Mouse (Mus musculus): ENCODE measurements at regions not wholly inside any gene's neighbourhood (a gene's known extent, or its start where the extent isn't known, plus 50 kb on each side); places are given as distances from the start of the nearest gene placed in this dataset.

GRCm38 (mm10) chr12:27194001-27194400 is 148.4 kb downstream of the Sox11 start:
- Histone ChIP-seq H3K9me3 (replicated peaks; ENCODE audit: control insufficient read depth, low read length, poor library complexity, severe bottlenecking) (no peaks in the 10 kb centered on the region), H3K4me1 (ENCODE audit: control insufficient read depth, insufficient read depth, low read length) (no peaks in the 10 kb centered on the region), H3K4me3 (ENCODE audit: low read depth, low read length) (no peak overlapping the region), H3K27ac (ENCODE audit: low read length) (no peak overlapping the region), H3K9ac (ENCODE audit: low read depth, low read length) (no peak overlapping the region), H3K4me2 (ENCODE audit: low read length) (no peak overlapping the region), H3K36me3 (ENCODE audit: control insufficient read depth, insufficient read depth, low read length) (no peaks in the 10 kb centered on the region), H3K27me3 (ENCODE audit: control insufficient read depth, insufficient read depth, low read depth, low read length) (no peaks in the 10 kb centered on the region)
- no peak for ATAC-seq

GRCm38 (mm10) chr12:27191916-27192315 is 150.5 kb downstream of the Sox11 start:
- Histone ChIP-seq H3K27ac (ENCODE audit: low read length) (no peak overlapping the region), H3K9ac (ENCODE audit: low read depth, low read length) (no peak overlapping the region), H3K4me2 (ENCODE audit: low read length) (no peak overlapping the region), H3K27me3 (ENCODE audit: control insufficient read depth, insufficient read depth, low read depth, low read length) (no peaks in the 10 kb centered on the region), H3K4me1 (ENCODE audit: control insufficient read depth, insufficient read depth, low read length) (no peaks in the 10 kb centered on the region), H3K9me3 (replicated peaks; ENCODE audit: control insufficient read depth, low read length, poor library complexity, severe bottlenecking) (no peaks in the 10 kb centered on the region), H3K36me3 (ENCODE audit: control insufficient read depth, insufficient read depth, low read length) (no peaks in the 10 kb centered on the region), H3K4me3 (ENCODE audit: low read depth, low read length) (no peak overlapping the region)
- ATAC-seq, result no peak
- 69% methylated on average over 6 of the region's 6 CpGs for WGBS

DNA sequence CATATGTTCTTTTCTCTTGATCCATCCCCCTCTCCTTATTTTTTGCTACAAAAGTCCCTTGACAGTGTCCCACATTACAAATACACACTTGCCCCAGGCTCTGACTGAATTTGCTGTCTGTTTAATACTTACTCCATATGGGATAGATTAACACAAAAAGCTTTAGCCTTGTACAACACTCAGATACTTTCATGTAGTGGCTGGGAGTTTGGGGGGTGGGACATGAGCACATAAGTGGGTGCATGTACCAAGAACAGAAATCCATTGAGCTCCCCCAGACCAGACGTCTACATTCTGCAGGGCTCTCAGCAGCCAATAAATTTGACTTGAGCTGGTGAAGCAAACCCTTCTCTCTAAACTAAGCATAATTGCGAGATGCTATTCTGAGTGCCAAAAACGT is 154.9 kb downstream of the Sox11 start:
- Histone ChIP-seq H3K4me2 (ENCODE audit: low read length) (no peak overlapping the region), H3K4me3 (ENCODE audit: low read depth, low read length) (no peak overlapping the region), H3K4me1 (ENCODE audit: control insufficient read depth, insufficient read depth, low read length) (peaks cover 11% of the 10 kb centered on the region), H3K27me3 (ENCODE audit: control insufficient read depth, insufficient read depth, low read depth, low read length) (no peaks in the 10 kb centered on the region), H3K27ac (ENCODE audit: low read length) (no peak overlapping the region), H3K9ac (ENCODE audit: low read depth, low read length) (no peak overlapping the region), H3K36me3 (ENCODE audit: control insufficient read depth, insufficient read depth, low read length) (no peaks in the 10 kb centered on the region), H3K9me3 (replicated peaks; ENCODE audit: control insufficient read depth, low read length, poor library complexity, severe bottlenecking) (no peaks in the 10 kb centered on the region)
- 76% methylated on average over 3 of the region's 3 CpGs for WGBS
- ATAC-seq, result no peak

DNA sequence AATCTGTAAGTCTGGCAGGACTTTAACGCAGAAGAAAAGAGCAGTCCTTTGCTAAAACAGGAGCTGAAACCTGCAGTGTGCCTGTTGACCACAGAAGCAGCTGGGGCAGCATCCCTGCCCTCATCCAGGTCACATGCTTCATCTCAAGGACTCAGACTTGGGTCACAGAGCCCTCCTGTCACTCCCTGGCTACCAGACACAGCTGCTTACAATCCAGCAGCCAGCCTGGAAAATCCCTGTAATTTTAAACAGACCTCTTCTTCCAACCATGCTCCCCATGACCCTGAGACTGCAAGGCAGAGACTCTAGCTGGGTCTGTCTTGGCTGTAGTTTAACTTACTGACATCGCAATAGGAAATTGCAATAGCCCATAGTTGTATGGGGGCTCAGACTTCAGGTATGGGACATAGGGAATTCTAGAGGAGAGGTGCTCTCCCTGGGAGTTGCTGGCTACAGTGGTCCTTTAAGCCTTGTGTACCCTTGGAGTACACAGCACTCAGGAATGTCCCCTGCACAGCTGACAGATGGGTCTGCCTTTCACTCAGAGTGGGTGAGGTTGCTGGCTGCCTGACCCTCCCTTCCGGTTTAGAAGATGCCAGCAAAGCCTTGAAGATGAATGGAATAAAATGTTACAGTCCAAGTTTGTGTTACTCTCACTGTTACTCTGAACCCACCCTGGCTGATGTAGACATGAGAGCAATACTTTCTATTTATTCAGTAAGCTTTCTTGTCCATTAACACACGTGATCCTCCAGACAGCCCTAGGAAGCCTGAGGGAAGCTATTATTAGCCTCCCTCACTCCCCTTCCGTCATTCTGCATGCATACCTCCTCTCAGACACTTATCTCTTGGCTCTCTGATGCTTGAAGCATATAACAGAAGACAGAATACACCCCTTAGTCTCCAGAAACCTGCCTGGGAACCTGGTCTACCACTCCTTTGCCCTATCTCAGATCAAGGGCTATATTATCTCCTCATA is 159.7 kb downstream of the Sox11 start:
- Histone ChIP-seq H3K4me3 (ENCODE audit: low read depth, low read length) (no peak overlapping the region), H3K27ac (ENCODE audit: low read length) (peak overlapping the region; percentile 53), H3K4me2 (ENCODE audit: low read length) (no peak overlapping the region), H3K36me3 (ENCODE audit: control insufficient read depth, insufficient read depth, low read length) (no peaks in the 10 kb centered on the region), H3K9me3 (replicated peaks; ENCODE audit: control insufficient read depth, low read length, poor library complexity, severe bottlenecking) (no peaks in the 10 kb centered on the region), H3K4me1 (ENCODE audit: control insufficient read depth, insufficient read depth, low read length) (peaks cover 15% of the 10 kb centered on the region), H3K9ac (ENCODE audit: low read depth, low read length) (no peak overlapping the region), H3K27me3 (ENCODE audit: control insufficient read depth, insufficient read depth, low read depth, low read length) (no peaks in the 10 kb centered on the region)
- 45% methylated on average over 5 of the region's 5 CpGs for WGBS
- peak; percentile 79; the same call in 1 of the 2 replicates for ATAC-seq

DNA sequence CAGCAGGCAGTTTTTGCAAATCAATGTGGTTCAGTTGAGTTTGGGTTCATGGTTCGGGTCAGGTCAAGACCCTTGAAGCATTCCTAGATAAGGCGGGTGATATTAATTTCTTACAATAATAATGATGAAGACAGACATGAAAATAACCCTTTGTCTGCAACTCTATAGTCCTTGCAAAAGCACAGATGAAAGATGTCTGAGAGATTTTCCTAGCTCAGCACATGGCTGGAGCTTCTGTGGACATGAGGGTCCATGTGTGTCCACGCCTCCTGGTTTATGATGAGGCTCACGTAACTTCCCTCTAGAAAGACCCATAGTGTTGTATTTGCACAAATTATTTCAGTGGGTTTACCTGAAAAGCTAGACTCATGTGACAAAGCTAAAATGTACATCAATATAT is 168.8 kb downstream of the Sox11 start:
- H3K9ac ChIP-seq (ENCODE audit: low read depth, low read length), result no peak overlapping the region
- no peak overlapping the region for H3K4me2 ChIP-seq (ENCODE audit: low read length)
- H3K27me3 ChIP-seq (ENCODE audit: control insufficient read depth, insufficient read depth, low read depth, low read length), result no peaks in the 10 kb centered on the region
- no peaks in the 10 kb centered on the region for H3K36me3 ChIP-seq (ENCODE audit: control insufficient read depth, insufficient read depth, low read length)
- no peak overlapping the region for H3K4me3 ChIP-seq (ENCODE audit: low read depth, low read length)
- WGBS, result 98% methylated on average over 4 of the region's 4 CpGs
- no peaks in the 10 kb centered on the region for H3K4me1 ChIP-seq (ENCODE audit: control insufficient read depth, insufficient read depth, low read length)
- H3K27ac ChIP-seq (ENCODE audit: low read length), result no peak overlapping the region
- H3K9me3 ChIP-seq (replicated peaks; ENCODE audit: control insufficient read depth, low read length, poor library complexity, severe bottlenecking), result no peaks in the 10 kb centered on the region
- no peak for ATAC-seq

GRCm38 (mm10) chr12:27173151-27173550 is 169.2 kb downstream of the Sox11 start:
- no peak overlapping the region for H3K4me3 ChIP-seq (ENCODE audit: low read depth, low read length)
- H3K36me3 ChIP-seq (ENCODE audit: control insufficient read depth, insufficient read depth, low read length), result no peaks in the 10 kb centered on the region
- no peak overlapping the region for H3K27ac ChIP-seq (ENCODE audit: low read length)
- no peak overlapping the region for H3K4me2 ChIP-seq (ENCODE audit: low read length)
- no peak overlapping the region for H3K9ac ChIP-seq (ENCODE audit: low read depth, low read length)
- no peaks in the 10 kb centered on the region for H3K9me3 ChIP-seq (replicated peaks; ENCODE audit: control insufficient read depth, low read length, poor library complexity, severe bottlenecking)
- ATAC-seq, result no peak
- H3K27me3 ChIP-seq (ENCODE audit: control insufficient read depth, insufficient read depth, low read depth, low read length), result no peaks in the 10 kb centered on the region
- H3K4me1 ChIP-seq (ENCODE audit: control insufficient read depth, insufficient read depth, low read length), result no peaks in the 10 kb centered on the region
- 88% methylated on average over 4 of the region's 4 CpGs for WGBS

DNA sequence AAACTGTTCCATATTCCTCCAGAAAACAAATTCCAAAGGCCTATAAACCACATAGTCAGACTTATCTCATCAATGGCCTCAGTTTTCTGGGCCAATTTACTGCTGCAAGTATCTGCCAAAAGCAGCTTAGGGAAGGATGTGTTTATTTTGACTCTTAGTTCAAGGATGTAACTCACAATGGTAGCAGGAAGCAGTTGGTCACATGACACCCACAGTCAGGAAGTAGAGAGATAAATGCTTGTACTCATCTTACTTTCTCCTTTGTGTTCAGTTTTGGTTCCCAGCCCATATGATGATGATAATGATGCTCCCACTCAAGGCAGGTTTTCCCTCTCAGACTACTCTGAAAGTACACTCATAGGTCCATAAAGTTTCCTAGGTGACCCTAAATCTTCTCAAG is 170.8 kb downstream of the Sox11 start:
- H3K27me3 ChIP-seq (ENCODE audit: control insufficient read depth, insufficient read depth, low read depth, low read length), result no peaks in the 10 kb centered on the region
- H3K9ac ChIP-seq (ENCODE audit: low read depth, low read length), result no peak overlapping the region
- H3K4me2 ChIP-seq (ENCODE audit: low read length), result no peak overlapping the region
- H3K4me3 ChIP-seq (ENCODE audit: low read depth, low read length), result no peak overlapping the region
- H3K4me1 ChIP-seq (ENCODE audit: control insufficient read depth, insufficient read depth, low read length), result no peaks in the 10 kb centered on the region
- H3K9me3 ChIP-seq (replicated peaks; ENCODE audit: control insufficient read depth, low read length, poor library complexity, severe bottlenecking), result no peaks in the 10 kb centered on the region
- no peaks in the 10 kb centered on the region for H3K36me3 ChIP-seq (ENCODE audit: control insufficient read depth, insufficient read depth, low read length)
- H3K27ac ChIP-seq (ENCODE audit: low read length), result no peak overlapping the region
- ATAC-seq, result no peak

- WGBS, result 88% methylated on average over 4 of the region's 4 CpGs
- H3K27ac ChIP-seq (ENCODE audit: low read length), result no peak overlapping the region
- no peak overlapping the region for H3K4me2 ChIP-seq (ENCODE audit: low read length)
- no peaks in the 10 kb centered on the region for H3K9me3 ChIP-seq (replicated peaks; ENCODE audit: control insufficient read depth, low read length, poor library complexity, severe bottlenecking)
- H3K4me3 ChIP-seq (ENCODE audit: low read depth, low read length), result no peak overlapping the region
- H3K27me3 ChIP-seq (ENCODE audit: control insufficient read depth, insufficient read depth, low read depth, low read length), result no peaks in the 10 kb centered on the region
- no peak overlapping the region for H3K9ac ChIP-seq (ENCODE audit: low read depth, low read length)
- no peaks in the 10 kb centered on the region for H3K36me3 ChIP-seq (ENCODE audit: control insufficient read depth, insufficient read depth, low read length)
- peak; percentile 42; the same call in 1 of the 2 replicates for ATAC-seq
- peaks cover 6% of the 10 kb centered on the region; the same call in 1 of the 2 replicates for H3K4me1 ChIP-seq (ENCODE audit: control insufficient read depth, insufficient read depth, low read length)
Observed at GRCm38 (mm10) chr12:27164920-27165504, 177.4 kb downstream of the Sox11 start.

- Histone ChIP-seq H3K9me3 (replicated peaks; ENCODE audit: control insufficient read depth, low read length, poor library complexity, severe bottlenecking) (no peaks in the 10 kb centered on the region), H3K36me3 (ENCODE audit: control insufficient read depth, insufficient read depth, low read length) (no peaks in the 10 kb centered on the region), H3K4me2 (ENCODE audit: low read length) (peak overlapping the region; percentile 37), H3K27ac (ENCODE audit: low read length) (peak overlapping the region; percentile 78), H3K4me1 (ENCODE audit: control insufficient read depth, insufficient read depth, low read length) (peaks cover 26% of the 10 kb centered on the region), H3K4me3 (ENCODE audit: low read depth, low read length) (peak overlapping the region; percentile 32), H3K9ac (ENCODE audit: low read depth, low read length) (peak overlapping the region; percentile 59), H3K27me3 (ENCODE audit: control insufficient read depth, insufficient read depth, low read depth, low read length) (no peaks in the 10 kb centered on the region)
- WGBS, result 53% methylated on average over 18 of the region's 18 CpGs
- peak; percentile 76 for ATAC-seq
Observed at GRCm38 (mm10) chr12:27160063-27160686, 182.2 kb downstream of the Sox11 start.
